Mouse (Mus musculus) hindbrain, embryonic 13.5 days (tissue): ENCODE data around the gene Myo9b. TPM values are rescaled to one million over a fixed set of nuclear protein-coding genes. Genes with fewer than 3 reads are reported as not detected.
"Not testable (repeated sequence)": the region's sequence is repeated elsewhere in the genome, so short reads cannot be mapped to it uniquely, and the experiment has no call there.

Experiments used
- ATAC-seq: fragments of 200-750 bp; cut with Nextera tagmentation; 2 replicates; pipeline ENCODE4 v1.8.0; 2017; ENCODE audit warnings: moderate TSS enrichment; ENCODE audit not compliant: low FRiP score
- H3K27ac ChIP-seq: fragments of 300-500 bp; sonication (generic); 2 replicates; pipeline ENCODE4 v1.5.1; 2015; ENCODE audit warnings: inconsistent platforms, mild to moderate bottlenecking, moderate library complexity
- H3K27me3 ChIP-seq: fragments of 300-500 bp; sonication (generic); 2 replicates; pipeline ENCODE4 v1.6.1; 2015; ENCODE audit warnings: mild to moderate bottlenecking, inconsistent platforms
- H3K36me3 ChIP-seq: fragments of 300-500 bp; sonication (generic); 2 replicates; pipeline ENCODE4 v1.6.1; 2015; ENCODE audit warnings: mild to moderate bottlenecking, inconsistent platforms
- H3K4me1 ChIP-seq: fragments of 300-500 bp; sonication (generic); replicated peaks from 2 replicates; pipeline ENCODE4 v1.6.1; 2015; ENCODE audit warnings: inconsistent platforms
- H3K4me2 ChIP-seq: fragments of 300-500 bp; sonication (generic); 2 replicates; pipeline ENCODE4 v1.6.1; 2015; ENCODE audit warnings: inconsistent platforms, mild to moderate bottlenecking, moderate library complexity
- H3K4me3 ChIP-seq: fragments of 300-500 bp; sonication (generic); 2 replicates; pipeline ENCODE4 v1.5.1; 2015; ENCODE audit warnings: mild to moderate bottlenecking, inconsistent platforms
- H3K9ac ChIP-seq: fragments of 300-500 bp; sonication (generic); 2 replicates; pipeline ENCODE4 v1.6.1; 2015; ENCODE audit warnings: mild to moderate bottlenecking, inconsistent platforms
- H3K9me3 ChIP-seq: fragments of 300-500 bp; sonication (generic); 2 replicates; pipeline ENCODE4 v1.6.1; 2016; ENCODE audit warnings: inconsistent platforms
- WGBS: fragments of 180-500 bp; shearing (Covaris S2); methylation state at CpG from one replicate; pipeline ENCODE4 v1.1.7; 2015; 5-methylcytosine and 5-hydroxymethylcytosine counted together
- polyA plus RNA-seq: library from polyadenylated mRNA; unstranded; fragments of >200 nt; fragmentation: Nextera tagmentation; extraction: Ambion mirVana; gene quantifications from 2 replicates; pipeline ENCODE4 v1.2.1, GENCODE M21; 2015

Myo9b gene
- polyA plus RNA-seq, 1 experiment from 2014 or later = 18.5 TPM

GRCm38 (mm10) chr8:71299716-71300115 is 27.2 kb downstream of the Myo9b start:
- WGBS = 98% methylated on average over 3 of the region's 3 CpGs
- no peak overlapping the region for H3K9ac ChIP-seq
- ATAC-seq = no peak

GRCm38 (mm10) chr8:71302788-71303187 is 30.3 kb downstream of the Myo9b start:
- Histone ChIP-seq H3K36me3 (peaks cover 38% of the 10 kb centered on the region), H3K27me3 (no peaks in the 10 kb centered on the region), H3K9me3 (no peaks in the 10 kb centered on the region), H3K9ac (no peak overlapping the region), H3K4me3 (no peak overlapping the region), H3K4me1 (no peaks in the 10 kb centered on the region), H3K4me2 (no peak overlapping the region), H3K27ac (no peak overlapping the region)
- no peak for ATAC-seq
- WGBS = 95% methylated on average over 1 of the region's 1 CpGs

More at GRCm38 (mm10) chr8:71299716-71300115, 27.2 kb downstream of the Myo9b start:
- H3K4me3 ChIP-seq = no peak overlapping the region
- no peaks in the 10 kb centered on the region for H3K9me3 ChIP-seq
- peaks cover 65% of the 10 kb centered on the region for H3K36me3 ChIP-seq
- no peaks in the 10 kb centered on the region for H3K27me3 ChIP-seq
- no peaks in the 10 kb centered on the region for H3K4me1 ChIP-seq
- no peak overlapping the region for H3K4me2 ChIP-seq
- no peak overlapping the region for H3K27ac ChIP-seq

- H3K4me3 ChIP-seq = no peak overlapping the region
- H3K4me2 ChIP-seq = no peak overlapping the region
- peaks cover 33% of the 10 kb centered on the region for H3K36me3 ChIP-seq
- ATAC-seq = no peak
- H3K27ac ChIP-seq = no peak overlapping the region
- H3K9ac ChIP-seq = no peak overlapping the region
- no peaks in the 10 kb centered on the region for H3K9me3 ChIP-seq
- H3K4me1 ChIP-seq = no peaks in the 10 kb centered on the region
- WGBS = 100% methylated on average over 1 of the region's 1 CpGs
- no peaks in the 10 kb centered on the region for H3K27me3 ChIP-seq
Observed at GRCm38 (mm10) chr8:71303632-71304031, 31.1 kb downstream of the Myo9b start.

- H3K4me1 ChIP-seq = no peaks in the 10 kb centered on the region
Observed at GRCm38 (mm10) chr8:71305988-71306387, 33.5 kb downstream of the Myo9b start.

GRCm38 (mm10) chr8:71307371-71307770 is 34.9 kb downstream of the Myo9b start:
- Histone ChIP-seq H3K4me3 (no peak overlapping the region), H3K4me1 (no peaks in the 10 kb centered on the region), H3K27ac (no peak overlapping the region), H3K36me3 (peaks cover 16% of the 10 kb centered on the region), H3K9me3 (no peaks in the 10 kb centered on the region), H3K9ac (no peak overlapping the region), H3K4me2 (no peak overlapping the region), H3K27me3 (no peaks in the 10 kb centered on the region)
- no peak for ATAC-seq
- 97% methylated on average over 1 of the region's 1 CpGs for WGBS

More at GRCm38 (mm10) chr8:71305988-71306387, 33.5 kb downstream of the Myo9b start:
- ATAC-seq = no peak
- H3K36me3 ChIP-seq = peaks cover 23% of the 10 kb centered on the region
- no peak overlapping the region for H3K9ac ChIP-seq
- no peak overlapping the region for H3K27ac ChIP-seq
- H3K27me3 ChIP-seq = no peaks in the 10 kb centered on the region
- H3K4me2 ChIP-seq = no peak overlapping the region
- no peak overlapping the region for H3K4me3 ChIP-seq
- no peaks in the 10 kb centered on the region for H3K9me3 ChIP-seq
- WGBS = 78% methylated on average over 1 of the region's 1 CpGs

- Histone ChIP-seq H3K9ac (no peak overlapping the region), H3K27ac (no peak overlapping the region), H3K9me3 (no peaks in the 10 kb centered on the region), H3K4me3 (no peak overlapping the region), H3K4me1 (peaks cover 4% of the 10 kb centered on the region), H3K27me3 (no peaks in the 10 kb centered on the region), H3K36me3 (peaks cover 11% of the 10 kb centered on the region), H3K4me2 (no peak overlapping the region)
- WGBS = 86% methylated on average over 4 of the region's 4 CpGs
- ATAC-seq = no peak
Observed at GRCm38 (mm10) chr8:71307913-71308312, 35.4 kb downstream of the Myo9b start.

- WGBS = 82% methylated on average over 6 of the region's 6 CpGs
- ATAC-seq = no peak
- Histone ChIP-seq H3K4me3 (no peak overlapping the region), H3K27ac (no peak overlapping the region), H3K9me3 (no peaks in the 10 kb centered on the region), H3K4me1 (peaks cover 5% of the 10 kb centered on the region), H3K4me2 (no peak overlapping the region), H3K36me3 (peaks cover 8% of the 10 kb centered on the region), H3K27me3 (no peaks in the 10 kb centered on the region), H3K9ac (no peak overlapping the region)
Observed at GRCm38 (mm10) chr8:71310446-71310845, 37.9 kb downstream of the Myo9b start.

GRCm38 (mm10) chr8:71312700-71313099 is 40.2 kb downstream of the Myo9b start:
- Histone ChIP-seq H3K27ac (peak overlapping the region; percentile 40; the same call in 1 of the 2 replicates), H3K4me3 (no peak overlapping the region), H3K4me2 (no peak overlapping the region), H3K27me3 (no peaks in the 10 kb centered on the region), H3K9ac (no peak overlapping the region), H3K4me1 (peaks cover 5% of the 10 kb centered on the region), H3K9me3 (no peaks in the 10 kb centered on the region), H3K36me3 (peaks cover 24% of the 10 kb centered on the region)
- no peak for ATAC-seq
- WGBS = 62% methylated on average over 1 of the region's 1 CpGs

- Histone ChIP-seq H3K4me1 (peaks cover 5% of the 10 kb centered on the region), H3K9me3 (no peaks in the 10 kb centered on the region), H3K9ac (no peak overlapping the region), H3K27me3 (no peaks in the 10 kb centered on the region), H3K4me2 (no peak overlapping the region), H3K4me3 (no peak overlapping the region), H3K27ac (no peak overlapping the region), H3K36me3 (peaks cover 24% of the 10 kb centered on the region)
- ATAC-seq = no peak
- WGBS = 95% methylated on average over 2 of the region's 2 CpGs
Observed at GRCm38 (mm10) chr8:71313951-71314350, 41.4 kb downstream of the Myo9b start.

GRCm38 (mm10) chr8:71315972-71316371 is 43.5 kb downstream of the Myo9b start:
- Histone ChIP-seq H3K27ac (no peak overlapping the region), H3K9ac (no peak overlapping the region), H3K36me3 (peaks cover 28% of the 10 kb centered on the region), H3K4me3 (no peak overlapping the region), H3K4me1 (peaks cover 5% of the 10 kb centered on the region), H3K9me3 (no peaks in the 10 kb centered on the region), H3K4me2 (no peak overlapping the region), H3K27me3 (no peaks in the 10 kb centered on the region)
- ATAC-seq = no peak
- 91% methylated on average over 5 of the region's 5 CpGs for WGBS

GRCm38 (mm10) chr8:71316486-71317031 is 44.0 kb downstream of the Myo9b start:
- Histone ChIP-seq H3K4me2 (no peak overlapping the region), H3K4me1 (peaks cover 5% of the 10 kb centered on the region), H3K9ac (no peak overlapping the region), H3K27me3 (no peaks in the 10 kb centered on the region), H3K9me3 (no peaks in the 10 kb centered on the region), H3K27ac (no peak overlapping the region), H3K4me3 (no peak overlapping the region), H3K36me3 (peaks cover 33% of the 10 kb centered on the region)
- no peak; the same call in 1 of the 2 replicates for ATAC-seq

GRCm38 (mm10) chr8:71318610-71319009 is 46.1 kb downstream of the Myo9b start:
- not testable (repeated sequence) for H3K4me1 ChIP-seq, ATAC-seq, H3K27ac ChIP-seq, H3K27me3 ChIP-seq, H3K9me3 ChIP-seq, H3K9ac ChIP-seq, H3K4me2 ChIP-seq, H3K4me3 ChIP-seq
- 84% methylated on average over 5 of the region's 5 CpGs for WGBS
- peaks cover 53% of the 10 kb centered on the region for H3K36me3 ChIP-seq

GRCm38 (mm10) chr8:71319760-71320159 is 47.2 kb downstream of the Myo9b start:
- WGBS = 87% methylated on average over 2 of the region's 2 CpGs

More at GRCm38 (mm10) chr8:71319760-71320159, 47.2 kb downstream of the Myo9b start:
- H3K4me2 ChIP-seq, H3K9ac ChIP-seq, H3K4me3 ChIP-seq, H3K9me3 ChIP-seq, H3K27me3 ChIP-seq, H3K4me1 ChIP-seq, H3K27ac ChIP-seq, ATAC-seq: not testable (repeated sequence)
- H3K36me3 ChIP-seq = peaks cover 64% of the 10 kb centered on the region
